Mouse (Mus musculus): ENCODE measurements around the gene Mthfsl.
"Not testable (repeated sequence)": the region's sequence is repeated elsewhere in the genome, so short reads cannot be mapped to it uniquely, and the experiment has no call there.

Gene Mthfsl

DNA sequence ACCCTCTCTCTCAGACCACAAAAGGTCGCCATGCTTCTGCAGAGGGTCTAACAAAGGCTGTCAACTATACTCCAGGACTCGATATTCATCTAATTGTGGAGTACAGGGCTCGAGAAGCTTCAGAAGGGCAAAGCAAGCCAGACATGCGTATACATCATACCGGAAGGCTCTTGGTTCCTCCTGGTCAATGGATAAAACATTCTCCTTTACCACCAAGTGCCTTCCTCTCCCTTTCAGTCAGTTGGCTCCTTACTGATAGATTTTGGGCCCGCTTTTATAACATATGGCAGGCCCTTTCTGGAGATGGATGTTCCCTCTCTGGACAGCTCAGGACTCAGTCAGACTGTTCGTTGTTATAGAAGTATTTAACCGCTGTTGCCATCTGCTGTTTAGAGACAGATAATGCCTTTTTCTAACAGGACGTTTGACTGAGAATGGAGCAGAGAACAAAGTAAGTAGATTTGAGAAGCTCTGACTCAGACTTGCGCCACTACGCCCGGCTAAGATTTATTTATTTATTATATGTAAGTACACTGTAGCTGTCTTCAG lies at the start of gene Mthfsl:
Gene Mthfsl (minus strand): TSS at position 308 of the 549 bp plus-strand sequence.
- ATAC-seq (ENCODE audit: insufficient number of reproducible peaks, low FRiP score, low TSS enrichment) = peak; percentile 34

DNA sequence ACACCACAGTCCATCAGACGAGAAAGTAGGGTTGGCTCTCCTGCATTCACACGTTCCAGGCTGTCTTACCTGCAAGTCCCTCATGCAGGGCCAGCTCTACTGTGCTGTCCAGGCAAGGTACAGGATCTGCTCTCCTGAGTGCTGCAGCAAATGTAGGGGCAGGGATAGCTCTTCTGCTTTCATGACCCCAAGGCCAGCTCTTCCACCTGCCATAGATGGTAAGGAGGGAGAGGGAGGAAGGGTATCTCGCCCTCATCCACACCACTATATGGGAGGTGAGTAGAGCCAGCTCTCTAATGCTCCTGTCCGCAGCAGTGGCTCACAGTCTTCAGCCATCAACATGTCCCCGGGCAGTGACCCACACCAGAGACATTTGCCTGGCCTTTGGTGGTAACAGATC lies 49.4 kb upstream of the Mthfsl start:
- ATAC-seq (ENCODE audit: insufficient number of reproducible peaks, low FRiP score, low TSS enrichment) = not testable (repeated sequence)

DNA sequence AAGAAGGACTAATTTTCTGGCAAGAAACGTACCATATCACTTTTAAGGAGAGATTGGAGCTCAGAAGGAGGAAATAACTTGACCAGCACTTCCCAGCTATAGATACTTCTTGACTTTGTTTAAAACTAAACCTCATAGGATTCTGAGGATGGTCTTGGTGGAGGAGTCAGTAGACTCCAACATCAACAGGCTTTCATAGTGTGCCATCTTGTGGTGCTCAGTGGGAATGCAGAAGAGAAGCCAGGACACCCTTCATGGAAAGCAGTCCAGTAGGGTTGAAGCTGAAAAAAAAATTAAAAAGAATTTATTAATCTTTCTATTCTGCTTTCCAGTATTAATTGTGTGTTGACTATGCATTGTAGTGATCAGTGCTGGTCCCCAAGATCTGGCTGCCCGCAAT lies 26.6 kb upstream of the Mthfsl start:
- not testable (repeated sequence) for ATAC-seq (ENCODE audit: insufficient number of reproducible peaks, low FRiP score, low TSS enrichment)

DNA sequence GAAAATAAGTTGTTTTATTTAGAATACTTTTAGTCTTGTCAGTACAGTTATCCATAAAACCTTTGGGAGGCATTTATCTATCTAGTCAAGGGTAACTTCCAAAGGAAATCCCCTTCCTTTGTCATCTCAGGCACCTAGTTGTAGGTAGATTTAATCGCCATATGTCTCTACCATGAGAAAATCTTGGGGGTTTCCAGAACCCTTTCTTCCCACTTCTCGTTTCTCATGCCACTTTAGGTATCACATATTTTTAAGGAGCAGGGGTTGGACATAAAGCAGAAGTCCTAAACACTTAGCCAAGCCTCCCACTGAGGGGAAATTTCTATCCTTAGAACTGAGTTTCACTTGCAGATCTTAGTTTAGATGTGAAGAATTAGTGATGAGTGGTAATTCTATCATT lies 25.9 kb upstream of the Mthfsl start:
- ATAC-seq (ENCODE audit: insufficient number of reproducible peaks, low FRiP score, low TSS enrichment) = not testable (repeated sequence)

DNA sequence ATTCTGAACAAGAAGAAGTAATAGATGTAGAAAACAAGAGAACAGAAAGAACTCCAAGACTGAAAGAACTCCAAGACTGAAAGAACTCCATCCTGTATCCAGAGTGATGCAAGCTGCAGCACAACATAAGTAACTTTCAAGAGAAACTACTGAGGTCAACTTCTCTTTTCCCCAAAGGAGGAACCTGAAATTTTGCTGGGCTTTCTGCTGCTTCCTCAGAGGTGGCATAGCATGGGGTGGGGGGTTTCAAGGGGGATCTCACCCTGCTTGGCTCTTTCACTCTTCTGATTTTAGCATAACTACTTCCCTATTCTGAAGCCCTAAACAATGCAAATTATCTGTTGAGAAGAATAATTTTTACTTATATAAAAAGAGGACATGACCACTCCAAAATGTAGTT lies 15.2 kb upstream of the Mthfsl start:
- not testable (repeated sequence) for ATAC-seq (ENCODE audit: insufficient number of reproducible peaks, low FRiP score, low TSS enrichment)

DNA sequence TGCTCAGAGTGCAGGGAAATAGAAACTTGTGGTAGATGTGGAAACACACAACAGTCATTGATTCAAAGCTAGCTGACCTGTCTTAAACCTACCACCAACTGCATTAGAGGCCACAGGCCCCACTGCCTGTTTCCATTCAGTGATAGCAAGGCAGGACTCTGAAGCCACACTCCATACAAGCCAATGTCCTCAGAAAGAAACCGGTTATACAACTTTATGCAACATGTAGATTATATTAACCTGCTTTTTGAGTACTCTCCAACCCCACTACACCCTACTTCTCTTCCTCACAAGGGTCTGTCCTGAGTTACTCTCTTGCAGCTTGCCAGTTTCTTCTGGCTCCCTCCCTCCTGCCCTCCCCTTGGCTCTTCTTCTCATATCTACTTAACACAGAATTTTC lies 13.1 kb upstream of the Mthfsl start:
- not testable (repeated sequence) for ATAC-seq (ENCODE audit: insufficient number of reproducible peaks, low FRiP score, low TSS enrichment)

DNA sequence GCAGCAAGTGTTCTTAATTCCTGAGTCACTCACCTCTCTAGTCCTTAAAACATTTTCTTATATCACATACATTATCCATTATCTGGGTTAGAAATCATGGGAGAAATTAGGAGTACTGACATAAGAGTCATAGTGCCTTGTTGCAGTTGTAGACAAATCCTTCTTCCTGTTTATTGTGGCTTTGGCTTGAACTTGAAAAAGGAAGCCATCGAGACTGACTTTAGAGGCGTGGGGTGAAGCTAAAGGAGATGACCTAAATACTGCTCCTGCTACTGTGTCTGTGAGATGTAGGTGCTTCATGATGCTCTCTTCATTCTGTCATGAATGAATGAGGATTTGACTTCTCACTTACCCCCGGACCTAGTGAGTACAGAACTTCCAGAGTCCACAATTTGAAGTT lies 12.2 kb upstream of the Mthfsl start:
- not testable (repeated sequence) for ATAC-seq (ENCODE audit: insufficient number of reproducible peaks, low FRiP score, low TSS enrichment)

DNA sequence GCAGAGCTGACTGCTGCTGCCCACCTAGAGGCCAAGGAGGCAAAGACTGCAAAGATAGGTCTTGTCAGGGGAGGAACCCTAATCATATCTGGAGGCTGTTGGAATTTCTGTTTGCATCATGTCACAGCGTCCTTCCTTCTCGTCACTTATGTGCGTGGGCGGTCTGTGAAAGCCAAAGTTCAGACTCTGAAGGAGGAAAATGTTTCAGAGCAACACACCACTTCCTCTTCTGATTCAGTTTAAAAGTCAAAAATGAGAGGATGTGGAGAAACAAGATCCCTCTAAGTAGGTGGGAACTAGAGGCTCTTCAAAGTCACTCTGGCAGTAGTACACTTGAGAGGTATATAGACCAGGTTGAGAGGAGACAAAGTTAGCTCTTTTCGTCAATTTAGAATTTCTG lies 11.6 kb upstream of the Mthfsl start, which contains the start of gene Bcl2a1d:
Gene Bcl2a1d (minus strand): TSS at position 187 of the 400 bp plus-strand sequence.
- not testable (repeated sequence) for ATAC-seq (ENCODE audit: insufficient number of reproducible peaks, low FRiP score, low TSS enrichment)

DNA sequence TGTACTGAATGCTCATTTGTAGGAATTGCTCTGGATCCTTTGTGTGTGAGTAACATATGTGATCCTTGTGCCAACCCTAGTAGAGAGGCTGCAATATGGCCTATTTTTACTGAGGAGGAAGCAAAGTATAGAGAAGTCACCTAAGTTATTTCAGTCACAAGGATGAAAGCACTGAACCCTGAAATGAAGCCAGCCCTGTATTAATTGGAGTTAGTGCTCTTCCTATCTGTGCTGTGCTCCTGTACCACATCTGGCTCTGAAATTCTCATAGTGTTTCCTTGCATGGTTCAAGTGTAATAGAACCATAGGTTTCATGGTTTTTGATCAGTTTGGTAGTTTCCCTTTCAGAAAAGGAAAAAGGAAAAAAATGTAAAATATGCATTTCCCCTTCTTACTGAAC lies 8.2 kb upstream of the Mthfsl start:
- not testable (repeated sequence) for ATAC-seq (ENCODE audit: insufficient number of reproducible peaks, low FRiP score, low TSS enrichment)

DNA sequence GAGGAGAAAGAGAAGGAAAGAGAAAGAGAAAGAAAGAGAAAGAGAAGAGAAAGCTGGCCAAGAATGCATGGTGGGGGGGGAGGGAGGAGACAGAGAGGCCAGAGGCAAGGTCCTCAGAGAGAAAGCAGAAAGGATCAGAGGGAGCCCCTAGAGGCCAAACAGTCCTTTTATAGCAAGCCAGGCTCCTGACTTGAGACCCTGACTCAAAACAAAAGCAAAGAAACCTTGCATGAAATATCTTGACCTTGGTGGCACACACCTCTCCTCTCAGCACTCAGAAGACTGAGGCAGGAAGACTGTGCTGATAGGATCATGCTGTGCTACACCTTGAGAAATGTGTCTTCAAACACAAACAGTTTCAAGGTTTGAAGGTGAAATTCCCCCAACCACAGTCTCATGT lies 1.5 kb upstream of the Mthfsl start:
- not testable (repeated sequence) for ATAC-seq (ENCODE audit: insufficient number of reproducible peaks, low FRiP score, low TSS enrichment)

DNA sequence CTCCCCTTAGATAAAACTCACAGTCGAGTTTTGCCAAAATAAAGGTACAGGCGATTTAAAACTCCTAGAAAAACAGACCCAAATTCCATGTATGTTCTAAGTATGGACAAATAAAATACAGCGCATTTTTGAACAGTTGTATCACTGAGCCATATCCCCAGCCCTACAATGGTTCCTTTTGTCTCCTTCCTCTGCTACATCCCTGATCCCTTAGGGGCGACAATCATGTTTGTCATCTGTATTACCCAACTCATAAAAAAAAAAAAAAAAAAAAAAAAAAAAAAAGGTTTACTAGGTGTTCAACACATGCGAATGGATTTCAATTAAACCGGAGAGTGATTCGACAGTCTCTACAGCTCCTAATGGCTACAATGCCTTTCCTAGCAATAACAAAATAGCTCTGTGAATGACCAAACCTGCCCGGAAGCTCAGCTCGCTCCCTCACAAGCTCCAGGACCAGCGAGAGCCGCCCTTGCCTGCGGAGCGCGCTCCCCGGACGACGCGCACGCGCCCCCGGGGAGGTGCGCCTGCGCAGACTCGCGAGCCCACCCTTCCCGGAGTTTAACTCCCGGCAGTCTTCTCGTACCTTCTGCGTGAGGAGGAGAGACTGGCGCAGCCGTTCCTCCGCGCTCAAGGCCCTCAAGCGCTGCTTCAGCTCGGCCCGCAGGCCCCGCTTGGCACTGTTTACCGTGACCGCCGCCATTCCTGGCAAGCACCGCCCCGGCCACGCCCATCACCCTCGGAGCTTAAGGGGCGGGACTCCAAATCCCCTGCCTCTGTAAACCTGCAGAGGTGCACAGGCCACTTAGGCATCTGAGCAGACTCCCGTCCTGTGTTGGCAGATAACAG lies 799 bp downstream of the Mthfsl start:
- ATAC-seq (ENCODE audit: insufficient number of reproducible peaks, low FRiP score, low TSS enrichment) = peak; percentile 92

DNA sequence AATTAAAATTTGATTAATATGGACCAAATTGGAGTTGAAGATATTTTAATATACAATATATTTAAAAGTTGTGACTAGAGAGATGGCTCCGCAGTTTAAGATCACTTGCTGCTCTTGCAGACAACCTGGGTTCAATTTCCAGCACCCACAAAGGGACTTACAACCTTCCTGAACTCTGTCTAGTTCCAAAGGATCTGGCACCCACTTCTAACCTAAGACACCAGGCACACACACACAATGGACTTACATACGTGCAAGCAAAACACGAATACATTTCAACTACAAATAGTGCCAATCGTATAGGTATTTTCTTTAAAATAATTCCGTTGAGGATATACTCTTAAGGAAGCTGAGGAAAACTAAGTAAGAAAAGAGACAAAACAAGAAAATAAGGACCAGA lies 1.5 kb downstream of the Mthfsl start:
- ATAC-seq (ENCODE audit: insufficient number of reproducible peaks, low FRiP score, low TSS enrichment) = not testable (repeated sequence)

DNA sequence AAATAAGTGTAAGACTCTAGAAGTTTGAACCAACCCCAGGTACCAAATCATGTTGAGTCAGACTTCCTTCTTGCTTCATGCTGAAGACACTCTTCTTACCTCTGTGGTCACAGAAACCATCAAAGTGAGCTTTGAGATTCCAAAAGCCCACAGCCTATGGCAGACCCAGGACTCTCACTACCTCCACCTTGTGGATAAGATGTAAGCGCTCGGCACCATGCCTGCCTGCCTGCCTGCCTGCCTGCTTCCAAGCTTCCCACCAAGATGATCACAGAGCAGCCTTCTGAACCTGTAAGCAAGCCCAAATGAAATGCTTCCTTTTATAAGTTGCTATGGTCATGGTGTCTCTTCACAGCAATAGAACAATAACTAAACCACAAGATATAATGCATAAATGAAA lies 2.0 kb downstream of the Mthfsl start:
- not testable (repeated sequence) for ATAC-seq (ENCODE audit: insufficient number of reproducible peaks, low FRiP score, low TSS enrichment)

DNA sequence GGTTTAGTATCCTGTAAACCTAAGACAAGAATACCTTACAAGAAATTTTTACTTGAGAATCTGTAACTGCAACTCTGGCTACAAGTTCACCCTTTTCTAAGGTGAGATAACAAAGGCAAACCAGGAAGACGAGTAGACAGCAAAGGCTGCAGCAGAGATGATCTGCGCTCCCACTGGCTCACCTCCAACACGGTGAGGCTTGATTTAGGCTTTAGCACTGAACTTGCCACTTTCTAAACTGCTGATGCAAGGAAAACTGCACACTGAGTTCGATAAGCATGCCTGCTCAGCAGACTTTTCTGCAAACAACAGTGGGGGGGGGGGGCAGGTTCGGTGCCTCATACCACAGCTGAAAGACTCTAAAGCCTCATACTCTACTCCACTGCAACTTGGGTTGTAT lies 5.6 kb downstream of the Mthfsl start:
- ATAC-seq (ENCODE audit: insufficient number of reproducible peaks, low FRiP score, low TSS enrichment) = not testable (repeated sequence)

DNA sequence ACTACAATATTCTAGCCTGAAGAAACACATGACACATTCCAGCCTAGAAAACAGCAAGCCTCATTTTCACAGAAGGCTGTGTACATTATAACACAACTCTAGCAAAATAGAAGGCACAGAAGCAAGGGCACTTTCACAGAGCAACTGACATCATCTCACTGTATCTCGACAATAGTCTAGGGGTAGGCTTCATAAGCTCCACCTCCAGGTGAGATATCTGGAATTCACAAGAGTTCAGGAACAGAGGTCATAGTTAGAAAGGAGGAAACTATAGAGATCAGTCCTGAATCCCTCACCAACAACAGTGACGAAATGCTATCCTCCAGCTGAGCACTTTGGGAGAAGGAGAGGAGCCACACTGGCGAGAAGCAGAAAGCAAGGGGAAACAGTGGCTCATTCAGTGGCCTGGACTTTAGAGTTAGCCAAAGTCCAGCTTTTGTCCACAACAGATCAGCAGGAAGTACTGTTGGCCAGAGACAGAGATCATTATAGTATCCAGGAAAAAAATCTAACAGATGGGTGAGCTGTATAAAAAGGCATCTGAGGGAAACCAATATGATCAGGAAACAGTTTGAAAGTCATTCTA lies 7.8 kb downstream of the Mthfsl start:
- not testable (repeated sequence) for ATAC-seq (ENCODE audit: insufficient number of reproducible peaks, low FRiP score, low TSS enrichment)

DNA sequence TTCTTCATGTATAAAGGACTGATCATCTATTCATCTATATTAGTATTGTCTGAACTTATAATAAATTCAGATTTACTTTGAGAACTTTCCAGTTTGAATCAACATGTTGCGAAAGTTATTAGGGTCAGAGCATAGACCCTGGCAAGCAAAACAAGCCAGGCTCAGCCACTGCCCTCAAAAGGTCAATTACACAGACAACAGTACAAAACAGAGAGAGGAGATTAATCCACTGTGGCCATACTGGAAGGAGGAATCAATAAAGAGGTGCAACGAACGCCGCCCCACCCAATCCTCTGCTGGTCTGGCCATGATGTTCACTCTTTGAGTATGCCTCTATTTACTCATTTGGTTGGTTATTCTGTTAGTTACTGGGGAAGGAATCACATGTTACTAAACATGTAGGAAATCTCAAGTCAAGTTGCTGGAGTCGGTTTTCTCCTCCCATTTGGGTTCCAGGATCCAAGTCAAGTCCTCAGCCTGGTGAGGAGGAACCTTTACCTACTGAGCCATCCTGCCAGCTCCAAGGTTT lies 9.1 kb downstream of the Mthfsl start:
- ATAC-seq (ENCODE audit: insufficient number of reproducible peaks, low FRiP score, low TSS enrichment) = not testable (repeated sequence)

DNA sequence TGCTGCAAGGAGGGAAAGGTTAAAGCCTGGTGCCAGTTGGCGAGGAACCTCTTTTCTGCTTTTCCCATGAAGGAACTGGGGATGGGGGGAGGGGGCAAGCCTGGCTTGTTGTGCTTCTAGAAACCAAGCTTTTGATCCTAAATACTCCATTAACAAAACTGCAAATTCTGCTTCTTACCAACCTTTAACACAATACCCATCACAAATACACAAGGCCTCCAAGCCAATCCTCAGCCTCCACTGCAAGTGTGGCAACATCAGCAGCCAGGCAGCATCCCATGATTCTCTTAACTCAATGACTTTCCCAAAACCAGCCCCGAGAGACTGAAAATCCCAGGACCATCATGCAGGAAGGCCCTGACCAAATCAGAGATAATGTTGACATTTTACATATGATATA lies 9.7 kb downstream of the Mthfsl start:
- not testable (repeated sequence) for ATAC-seq (ENCODE audit: insufficient number of reproducible peaks, low FRiP score, low TSS enrichment)

DNA sequence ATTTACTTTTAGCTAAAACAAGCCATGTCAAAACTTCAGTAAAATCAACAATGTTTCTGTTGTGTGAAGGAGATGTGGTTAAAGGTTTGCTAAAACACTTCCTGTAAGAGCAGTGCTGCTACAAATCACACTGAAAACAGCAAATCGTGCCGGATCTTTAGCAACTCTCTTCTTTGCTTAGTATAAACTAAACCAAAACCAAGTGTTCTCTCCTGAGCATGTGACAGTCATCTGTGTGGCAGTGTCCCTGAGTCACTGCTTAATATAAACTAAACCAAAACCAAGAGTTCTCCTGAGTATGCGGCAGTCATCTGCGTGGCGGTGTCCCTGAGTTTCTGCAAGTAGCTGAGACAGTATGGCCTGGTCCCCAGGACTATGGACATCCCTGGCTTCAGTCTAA lies 10.3 kb downstream of the Mthfsl start:
- ATAC-seq (ENCODE audit: insufficient number of reproducible peaks, low FRiP score, low TSS enrichment) = not testable (repeated sequence)

DNA sequence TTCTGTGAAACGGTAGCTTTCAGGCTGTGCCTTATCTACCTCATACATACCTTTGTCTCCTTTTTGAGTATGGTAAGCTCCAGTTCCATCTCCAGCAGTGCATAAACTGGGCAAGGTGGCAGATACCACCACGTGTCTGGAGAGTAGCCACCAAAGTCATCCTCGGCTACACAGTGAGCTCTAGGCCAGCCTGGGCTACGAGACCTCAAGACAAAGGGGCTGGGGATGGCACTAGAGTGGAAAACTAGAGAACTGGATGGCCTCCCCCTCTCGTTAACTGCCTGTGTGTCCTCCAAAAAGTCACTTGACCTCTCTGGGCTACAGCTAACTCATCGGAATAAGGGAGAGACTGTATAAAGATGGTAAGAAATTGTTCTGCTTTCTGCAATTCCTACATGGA lies 10.8 kb downstream of the Mthfsl start:
- no peak for ATAC-seq (ENCODE audit: insufficient number of reproducible peaks, low FRiP score, low TSS enrichment)

DNA sequence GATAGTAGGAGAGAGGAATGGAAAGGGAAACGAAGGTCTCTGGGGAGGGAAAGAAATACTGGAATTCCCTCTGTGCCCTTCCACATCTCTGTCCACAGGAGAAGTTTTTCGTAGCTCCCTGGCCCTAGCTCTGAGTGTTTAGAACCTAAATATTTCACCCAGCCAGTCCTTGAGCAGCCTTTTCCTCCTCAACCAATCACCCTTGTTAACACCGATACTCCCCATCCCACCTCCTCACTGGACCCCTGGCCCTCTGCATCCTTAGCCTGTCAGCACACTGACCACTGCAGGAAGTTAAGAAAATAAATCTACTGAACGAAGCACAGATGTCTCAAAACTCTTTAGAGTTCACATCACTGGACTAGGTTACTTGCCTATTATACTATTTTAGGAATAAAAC lies 13.4 kb downstream of the Mthfsl start:
- ATAC-seq (ENCODE audit: insufficient number of reproducible peaks, low FRiP score, low TSS enrichment) = no peak

DNA sequence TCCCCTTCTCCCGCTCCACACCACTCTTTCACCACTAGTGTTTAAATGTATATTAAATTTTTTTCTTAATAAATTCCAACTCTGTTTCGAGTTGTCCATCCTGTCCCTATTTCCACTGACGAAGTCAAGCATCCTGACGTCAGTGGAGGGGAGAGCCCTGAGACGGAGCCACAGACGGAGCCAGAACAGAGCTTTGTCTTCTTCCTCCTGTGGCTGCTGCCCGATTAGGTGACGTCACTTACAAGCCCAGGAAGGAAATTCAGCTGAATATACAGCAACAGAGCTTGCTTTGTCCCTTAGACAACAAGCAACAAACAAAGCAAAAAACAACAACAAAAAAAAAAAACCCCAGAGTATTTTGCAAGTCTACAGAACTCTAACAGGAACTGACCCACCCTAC lies 14.9 kb downstream of the Mthfsl start:
- not testable (repeated sequence) for ATAC-seq (ENCODE audit: insufficient number of reproducible peaks, low FRiP score, low TSS enrichment)
